Mouse (Mus musculus): ENCODE results near the gene Fbxo3. TPM values are rescaled to one million over a fixed set of nuclear protein-coding genes. Genes with fewer than 3 reads are reported as not detected.

Fbxo3 gene
- 2.9 and 3.5 TPM in 2 replicates for polyA plus RNA-seq (2012; rRNA removed; ENCODE audit: low replicate concordance)

GRCm38 (mm10) chr2:104027458-104028138 lies at the start of gene Fbxo3:
Gene Fbxo3 (plus strand): TSS chr2:104027721.

GRCm38 (mm10) chr2:104028139-104028723 lies 710 bp downstream of the Fbxo3 start, which contains the start of gene 4931422A03Rik:
Gene 4931422A03Rik (minus strand): TSS chr2:104028361.

GRCm38 (mm10) chr2:104065526-104065925 lies 38.0 kb downstream of the Fbxo3 start, which contains the start of gene Gm10912:
Gene Gm10912 (plus strand): TSS chr2:104065826.

GRCm38 (mm10) chr2:104068450-104068849 lies 40.9 kb downstream of the Fbxo3 start, which contains the start of gene Gm10799:
Gene Gm10799 (minus strand): TSS chr2:104068550.

GRCm38 (mm10) chr2:104069704-104070185 lies 42.2 kb downstream of the Fbxo3 start, which contains the start of gene Cd59b:
Gene Cd59b (plus strand): TSS chr2:104069849.

GRCm38 (mm10) chr2:104095741-104096213 lies 68.3 kb downstream of the Fbxo3 start, which contains the start of gene Cd59a:
Gene Cd59a (plus strand): TSS chr2:104095801.

Other genes starting within 250 kb of the Fbxo3 start
- 63.4 and 63.6 TPM in 2 replicates for gene Caprin1, start 230.1 kb upstream of the Fbxo3 start, polyA plus RNA-seq (2012; rRNA removed; ENCODE audit: low replicate concordance)
- 4.4 and 7.9 TPM in 2 replicates for gene Lmo2, start 69.7 kb upstream of the Fbxo3 start, polyA plus RNA-seq (2012; rRNA removed; ENCODE audit: low replicate concordance)
- gene 4931422A03Rik, start 640 bp downstream of the Fbxo3 start, polyA plus RNA-seq (2012; rRNA removed; ENCODE audit: low replicate concordance): not detected in 2 replicates
- not detected in 2 replicates for gene Gm10912, start 38.1 kb downstream of the Fbxo3 start, polyA plus RNA-seq (2012; rRNA removed; ENCODE audit: low replicate concordance)
- gene Gm10799, start 40.8 kb downstream of the Fbxo3 start, polyA plus RNA-seq (2012; rRNA removed; ENCODE audit: low replicate concordance): not detected in 2 replicates
- gene Cd59b, start 42.1 kb downstream of the Fbxo3 start, polyA plus RNA-seq (2012; rRNA removed; ENCODE audit: low replicate concordance): 0.71 and 2.7 TPM in 2 replicates
- 3.1 and 3.4 TPM in 2 replicates for gene Cd59a, start 68.1 kb downstream of the Fbxo3 start, polyA plus RNA-seq (2012; rRNA removed; ENCODE audit: low replicate concordance)
- 0.23 TPM in 1 of 2 replicates, not detected in the other for gene A930018P22Rik, start 95.0 kb downstream of the Fbxo3 start, polyA plus RNA-seq (2012; rRNA removed; ENCODE audit: low replicate concordance)

Data from duodenum, adult 2 months (tissue).